Comparison of ENCODE assay signal across 8 mouse cellular contexts in genomic region chr8:121359131-121359981, GRCm38 (mm10).
DNase-seq lines count a peak whose midpoint lies in the region; ATAC-seq and TF ChIP-seq lines count a peak whose summit lies in the region.

No protein-coding gene starts in this region.

- no peak for DNase-seq in gastrocnemius, adult 2 months
- DNase-seq in gastrocnemius, postnatal 36 days: no peak
- DNase-seq in brain, adult 2 months (ENCODE audit: low read depth, low spot score): peak; percentile 36
- DNase-seq in cerebellum, adult 2 months: no peak
- DNase-seq in right cerebral cortex, postnatal 36 days (ENCODE audit: low spot score in 2 of 2): no peak

- H3K9ac ChIP-seq in hindbrain, embryonic 13.5 days: no peak overlapping the region

- H3K27ac ChIP-seq in gastrocnemius, adult 2 months: peak overlapping the region; percentile 51; the same call in 1 of the 2 replicates
- H3K27ac ChIP-seq in hindbrain, embryonic 13.5 days: peak overlapping the region; percentile 76
- H3K27ac ChIP-seq in cerebellum, adult 2 months (ENCODE audit: insufficient read depth, low read length): no peak overlapping the region

- peak overlapping the region; percentile 29; the same call in 1 of the 2 replicates for H3K4me3 ChIP-seq in gastrocnemius, adult 2 months
- no peak overlapping the region for H3K4me3 ChIP-seq in hindbrain, embryonic 13.5 days
- H3K4me3 ChIP-seq in cerebellum, adult 2 months (replicated peaks; ENCODE audit: insufficient read depth, low read depth, low read length): no peak overlapping the region

- no peak for TF ChIP-seq POLR2A in cerebellum, adult 2 months (IDR thresholded peaks at IDR 0.05; ENCODE audit: borderline replicate concordance, insufficient read depth, low read length)

- no peak for TF ChIP-seq CTCF in gastrocnemius, adult 2 months (IDR thresholded peaks at IDR 0.05)
- no peak for TF ChIP-seq CTCF in cerebellum, adult 2 months (IDR thresholded peaks at IDR 0.05; ENCODE audit: borderline replicate concordance, insufficient read depth, low read depth, low read length)

- no peak overlapping the region for H3K4me2 ChIP-seq in hindbrain, embryonic 13.5 days

- intact Hi-C loops in gastrocnemius, adult 2 months (cut with DNase I): no loop called here
- intact Hi-C loops in gastrocnemius, postnatal 36 days (cut with DNase I): no loop called here

- peaks cover 20% of the 10 kb centered on the region for H3K4me1 ChIP-seq in hindbrain, embryonic 13.5 days (replicated peaks)
- peaks cover under 1% of the 10 kb centered on the region; the same call in 1 of the 2 replicates for H3K4me1 ChIP-seq in cerebellum, adult 2 months (ENCODE audit: control insufficient read depth, insufficient read depth, low read length)

- peaks cover 17% of the 10 kb centered on the region; the same call in 1 of the 2 replicates for H3K27me3 ChIP-seq in hindbrain, embryonic 13.5 days
- no peaks in the 10 kb centered on the region for H3K27me3 ChIP-seq in cerebellum, adult 2 months (ENCODE audit: control insufficient read depth, insufficient read depth, low read length)

- ATAC-seq in hindbrain, embryonic 13.5 days (ENCODE audit: low FRiP score): peak; percentile 46; the same call in 1 of the 2 replicates
- ATAC-seq in megakaryocyte progenitor cell, adult 5-6 weeks (replicated peaks; ENCODE audit: poor library complexity): peak; percentile 34
- no peak for ATAC-seq in CD4-positive, CD25-positive, alpha-beta regulatory T cell, adult 4 months

- WGBS in hindbrain, embryonic 13.5 days: 31% methylated on average over 20 of the region's 20 CpGs
- 60% methylated on average over 20 of the region's 20 CpGs for WGBS in cerebellum, adult 2 months

- H3K9me3 ChIP-seq in hindbrain, embryonic 13.5 days: no peaks in the 10 kb centered on the region

- H3K36me3 ChIP-seq in hindbrain, embryonic 13.5 days: no peaks in the 10 kb centered on the region
